Mouse (Mus musculus) layer of hippocampus, postnatal 36 days (tissue): ENCODE results near the gene Ptprr. TPM values are rescaled to one million over a fixed set of nuclear protein-coding genes. Genes with fewer than 3 reads are reported as not detected.

Experiments
- DNase-seq, 2 experiments: peaks; one replicate each; pipeline ENCODE4 v3.0.0; 2022
- total RNA-seq, 2 experiments: library from RNA; stranded (reverse); gene quantifications; 2 replicates each; pipeline ENCODE4 v1.2.3; 2021

Gene Ptprr
- total RNA-seq, 2 experiments from 2014 or later, result 16.1 to 18.8 TPM

DNA sequence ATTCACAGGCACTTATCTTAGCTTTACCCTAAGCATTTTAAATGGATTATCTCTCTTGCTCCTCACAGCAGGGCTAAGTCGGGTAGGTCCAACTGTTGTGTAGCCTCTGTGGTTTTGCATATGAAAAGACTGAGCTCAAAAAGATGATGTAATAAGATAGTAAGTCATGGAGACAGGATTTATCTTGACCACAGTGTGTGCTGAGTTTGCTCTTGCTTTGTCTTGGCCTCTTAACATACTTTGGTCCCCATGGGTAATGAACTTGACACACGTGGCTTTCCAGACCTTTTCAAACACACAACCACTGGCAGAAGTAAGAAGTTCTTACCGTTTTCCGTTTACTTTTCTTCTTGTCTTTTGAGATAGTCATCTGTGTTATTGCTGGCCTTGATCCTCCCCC, 250.3 kb downstream of the Ptprr start:
- no peak for DNase-seq

DNA sequence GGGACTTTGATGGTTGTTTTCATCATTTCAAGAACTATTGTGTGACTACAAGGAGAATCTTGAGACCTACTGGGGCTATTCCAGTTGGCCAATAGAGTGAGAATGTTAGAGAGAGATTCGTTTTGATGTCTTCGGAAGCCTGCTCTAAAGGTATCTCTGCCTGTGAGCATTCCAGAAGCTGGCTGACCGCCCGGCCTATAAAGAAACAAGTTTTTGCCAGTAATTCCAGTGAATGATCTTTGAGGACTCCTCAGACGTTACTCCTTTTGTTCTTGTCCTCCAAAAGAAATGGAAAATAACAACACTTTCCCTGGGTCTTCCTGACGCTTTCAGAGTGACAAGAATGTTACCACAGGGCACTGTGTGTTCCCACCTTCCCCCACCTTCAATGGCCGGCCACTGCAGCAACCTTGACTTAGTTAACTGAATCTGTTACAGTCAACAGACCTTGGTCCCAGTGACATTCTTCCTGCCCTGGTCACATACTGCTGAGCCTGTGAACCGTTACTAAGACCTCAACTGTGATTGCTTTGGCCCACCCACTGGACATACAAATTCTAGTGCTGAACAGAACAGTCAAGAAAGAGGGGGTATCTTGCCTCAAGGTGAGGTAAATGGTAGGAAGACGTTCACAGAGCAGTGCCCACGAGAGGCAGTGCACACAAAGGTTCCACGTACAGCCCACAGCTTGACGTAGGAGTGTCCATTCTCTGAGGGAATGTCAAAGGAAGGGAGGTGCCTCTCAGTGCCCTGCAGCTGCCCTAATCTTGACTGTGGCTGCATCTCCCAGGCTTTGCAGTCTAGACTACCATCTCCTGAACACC, 252.8 kb downstream of the Ptprr start:
- DNase-seq, result no peak

DNA sequence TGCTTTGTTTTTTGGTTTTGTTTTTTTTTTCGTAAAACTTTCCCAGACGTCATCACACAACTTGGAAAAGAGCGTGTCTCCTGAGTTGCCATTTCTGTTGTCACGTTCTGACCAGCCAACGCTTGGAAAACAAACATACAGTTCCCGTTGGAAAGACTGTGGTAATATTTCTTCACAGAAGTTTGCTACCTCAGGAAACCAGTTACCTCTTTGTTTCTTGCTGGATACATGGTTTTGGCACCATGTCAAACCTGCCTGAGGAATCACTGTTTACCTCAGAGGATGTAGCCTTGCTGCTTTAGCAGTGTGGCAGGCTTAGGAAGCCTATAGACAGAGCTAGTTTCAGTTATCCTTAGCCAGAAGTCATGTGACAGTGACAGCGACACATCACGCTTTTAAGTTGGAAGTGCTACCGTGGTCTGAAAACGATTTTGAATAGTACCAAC, 253.5 kb downstream of the Ptprr start:
- no peak for DNase-seq

DNA sequence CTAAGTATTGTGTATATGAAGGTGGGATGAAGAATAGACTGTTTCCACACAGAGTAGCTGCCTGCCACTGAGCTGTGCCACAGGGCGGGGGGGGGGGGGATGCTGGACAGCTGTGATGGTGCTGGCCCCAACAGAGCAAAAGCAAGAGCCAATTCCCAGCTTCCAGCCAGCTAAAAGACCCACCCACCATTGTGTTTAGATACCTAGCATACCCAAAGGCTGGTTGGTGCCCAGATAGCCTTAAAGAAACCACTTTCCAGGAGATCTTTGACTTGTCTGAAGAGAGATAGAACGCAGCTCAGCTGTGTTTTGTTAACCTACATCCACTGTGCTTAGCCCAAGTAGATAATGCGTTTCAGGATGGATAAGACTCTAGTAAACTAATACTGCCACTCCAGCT, 254.1 kb downstream of the Ptprr start:
- no peak for DNase-seq

DNA sequence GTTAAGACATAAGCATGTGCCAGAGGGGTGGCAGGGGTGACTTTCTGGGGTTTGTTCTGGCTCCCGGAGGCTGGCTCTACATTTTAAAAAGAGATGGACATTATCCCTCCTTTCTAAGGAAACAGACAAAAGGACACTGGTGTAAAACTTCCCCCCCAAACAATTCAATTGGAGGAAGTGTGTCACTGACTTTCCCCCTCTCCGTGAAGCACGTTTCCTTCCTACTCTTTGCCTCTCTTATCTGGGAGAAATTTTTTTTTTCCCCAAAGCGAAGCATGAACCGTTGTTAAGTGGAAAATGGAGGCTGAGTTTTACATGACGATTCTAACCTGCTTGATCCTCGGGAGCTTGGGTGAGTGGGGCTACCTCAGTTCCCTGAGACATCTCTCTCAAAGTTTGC, 257.3 kb downstream of the Ptprr start, which contains the start of gene Ptprb:
Gene Ptprb (plus strand): TSS at position 244 of the 400 bp plus-strand sequence.
- DNase-seq, result no peak

DNA sequence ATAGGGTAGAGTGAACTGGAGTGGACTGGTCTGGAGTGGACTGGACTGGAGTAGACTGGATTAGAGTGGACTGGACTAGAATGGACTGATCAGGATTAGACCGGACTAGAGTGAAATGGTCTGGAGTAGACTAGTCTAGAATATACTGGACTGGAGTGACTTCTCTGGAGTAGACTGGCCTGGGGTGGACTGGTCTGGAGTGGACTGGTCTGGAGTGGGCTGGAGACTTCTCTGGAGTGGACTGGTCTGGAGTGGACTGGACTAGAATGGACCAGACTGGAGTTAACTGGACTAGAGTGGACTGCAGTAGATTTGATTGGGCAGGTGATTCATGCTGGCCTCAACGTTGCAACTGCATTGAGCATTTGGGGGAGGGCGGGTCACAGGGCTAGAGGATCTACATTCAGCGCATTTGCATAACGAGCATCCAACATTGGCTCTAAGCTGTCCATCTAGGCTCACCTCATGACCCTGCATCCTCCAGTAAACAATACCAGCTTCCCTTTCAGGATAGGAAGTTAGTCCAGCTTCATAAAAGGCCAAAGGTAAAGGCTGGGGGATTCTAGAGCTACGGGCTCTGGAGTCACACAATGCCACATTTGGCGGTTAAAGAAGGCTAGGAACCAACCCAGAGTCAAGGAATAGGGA, 268.8 kb downstream of the Ptprr start:
- no peak for DNase-seq

DNA sequence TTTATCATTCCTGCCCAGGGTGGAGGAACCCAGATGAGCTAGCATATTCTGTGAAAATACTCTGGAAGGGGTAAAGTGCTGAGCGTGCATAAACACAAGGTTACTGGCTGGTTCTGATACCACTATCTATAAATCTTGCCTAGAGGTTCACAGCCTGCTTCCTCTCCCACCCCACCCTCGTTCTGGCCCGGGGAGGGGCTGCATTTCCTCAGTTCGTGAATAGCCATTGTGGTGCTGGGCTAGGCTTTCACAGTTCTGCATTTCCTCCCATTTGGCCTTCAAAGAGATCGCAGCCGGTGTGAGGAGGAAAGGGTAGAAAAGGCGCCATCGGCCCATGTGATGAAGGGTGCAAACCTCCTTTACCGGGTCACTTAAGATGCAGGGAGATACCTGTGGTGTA, 270.1 kb downstream of the Ptprr start:
- no peak for DNase-seq

DNA sequence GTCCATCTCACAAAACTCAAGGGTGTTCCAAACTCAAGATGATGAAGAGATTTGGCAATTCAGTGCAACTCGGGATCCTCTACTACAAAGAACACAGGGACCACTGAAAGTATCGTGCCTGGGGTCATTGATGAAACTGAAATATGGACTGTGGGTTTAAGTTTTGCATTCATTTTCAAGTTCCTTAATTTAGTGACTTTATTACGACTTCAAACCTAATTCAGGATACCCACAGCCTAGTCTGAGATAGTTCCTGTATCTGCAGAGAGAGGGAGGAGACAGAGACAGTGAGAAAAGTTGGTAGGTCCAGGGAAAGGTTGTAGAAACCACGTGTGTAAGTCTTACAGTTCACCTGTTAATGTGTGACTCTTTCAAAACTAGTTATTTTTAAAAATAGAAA, 272.5 kb downstream of the Ptprr start:
- DNase-seq, result no peak

DNA sequence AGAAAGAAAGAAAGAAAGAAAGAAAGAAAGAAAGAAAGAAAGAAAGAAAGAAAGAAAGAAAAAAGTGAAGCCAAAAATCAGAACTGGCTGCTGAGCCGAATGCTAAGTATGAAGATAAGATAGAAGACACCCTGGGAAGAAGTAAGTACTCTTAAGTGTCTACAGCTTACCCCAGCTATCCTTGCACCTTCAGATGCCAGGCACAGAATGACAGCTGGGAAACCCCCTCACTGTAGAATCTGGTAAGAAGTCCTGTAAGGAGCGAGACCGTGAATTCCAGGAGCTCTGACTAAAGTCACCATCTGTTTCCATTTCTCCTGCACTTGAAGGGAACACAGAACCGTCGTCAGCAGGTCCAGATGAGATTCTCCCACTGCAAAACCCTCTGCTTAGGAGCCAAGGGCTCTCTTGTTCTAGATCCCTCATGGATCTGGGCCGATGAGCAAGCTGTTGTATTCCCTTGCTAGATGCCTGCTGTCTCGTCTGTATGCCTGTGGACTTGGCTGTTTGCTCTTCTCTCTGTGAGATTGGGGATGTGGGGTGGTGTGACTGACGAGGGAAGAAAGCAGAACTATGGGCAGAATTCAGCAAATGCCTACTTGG, 273.2 kb downstream of the Ptprr start:
- peak; percentile 24 to 29 for DNase-seq

GRCm38 (mm10) chr10:116296439-116296838, 278.4 kb downstream of the Ptprr start:
- no peak for DNase-seq

DNA sequence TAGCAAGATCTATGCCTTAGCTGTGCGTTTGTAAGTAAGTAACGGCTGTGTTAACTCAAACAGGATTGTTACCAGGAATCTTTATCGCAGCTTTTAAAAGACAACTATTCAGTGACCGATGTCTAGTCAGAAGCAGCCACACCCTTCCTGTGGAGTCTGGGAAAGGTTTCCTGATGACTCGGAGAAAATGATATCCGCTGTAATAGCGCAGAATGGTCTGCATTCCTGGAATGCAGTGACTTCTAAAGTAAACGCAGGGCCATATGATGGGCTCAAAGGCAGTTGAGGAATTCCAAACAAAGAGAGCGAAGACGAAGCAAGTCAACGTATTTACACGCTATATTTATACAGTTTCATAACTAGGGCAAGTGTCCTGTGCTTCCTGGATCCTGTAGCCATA, 279.8 kb downstream of the Ptprr start:
- no peak for DNase-seq

GRCm38 (mm10) chr10:116300824-116301223, 282.8 kb downstream of the Ptprr start:
- DNase-seq, result no peak

DNA sequence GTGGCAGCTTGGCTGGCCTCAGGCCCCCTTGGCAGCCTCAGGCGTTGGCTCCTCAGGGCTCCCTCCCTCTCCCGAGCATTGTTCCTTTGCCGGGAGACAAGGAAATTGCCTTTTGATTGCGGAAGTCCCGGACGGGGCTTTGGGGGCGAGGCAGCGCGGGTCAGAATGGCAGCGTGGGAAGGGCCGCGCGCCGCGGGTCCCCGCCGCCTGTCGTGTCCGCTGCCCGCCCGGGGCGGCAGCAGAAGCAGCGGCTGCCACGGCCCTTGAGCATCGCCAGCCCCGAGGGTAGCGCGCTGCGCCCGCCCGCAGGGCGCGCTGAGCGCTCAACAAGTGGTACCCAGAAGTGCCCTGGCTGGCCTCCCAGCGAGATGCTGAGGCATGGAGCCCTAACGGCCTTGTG, 283.2 kb downstream of the Ptprr start:
- DNase-seq, result peak in 1 of 2 experiments; percentile 7

- no peak for DNase-seq
Observed at GRCm38 (mm10) chr10:116304355-116304754, 286.3 kb downstream of the Ptprr start.

- DNase-seq, result no peak
Observed at GRCm38 (mm10) chr10:116309460-116309859, 291.4 kb downstream of the Ptprr start.

GRCm38 (mm10) chr10:116310516-116311210, 292.6 kb downstream of the Ptprr start:
- DNase-seq, result no peak

DNA sequence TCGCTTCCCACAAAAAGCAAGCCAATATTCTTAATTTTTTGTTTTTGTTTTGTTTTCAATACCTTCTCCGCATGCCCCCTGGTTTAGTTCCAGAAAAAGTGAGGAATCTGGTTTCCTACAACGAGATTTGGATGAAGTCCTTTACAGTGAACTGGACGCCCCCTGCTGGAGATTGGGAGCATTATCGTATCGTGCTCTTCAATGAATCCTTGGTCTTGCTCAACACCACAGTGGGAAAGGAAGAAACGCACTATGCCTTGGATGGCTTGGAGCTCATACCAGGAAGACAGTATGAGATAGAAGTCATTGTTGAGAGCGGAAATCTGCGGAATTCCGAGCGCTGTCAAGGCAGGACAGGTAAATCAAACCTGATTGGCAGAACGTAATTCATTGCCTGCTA, 301.2 kb downstream of the Ptprr start:
- peak; percentile 64 to 75 for DNase-seq

Other genes starting within 250 kb of the Ptprr start
- under 1 TPM in 1 of 2 experiments, not detected in 1; 0.37 TPM for gene Tspan8, start 201.4 kb upstream of the Ptprr start, total RNA-seq
- not detected for gene 4933416C03Rik, start 95.7 kb downstream of the Ptprr start, total RNA-seq